Mouse (Mus musculus): ENCODE data around the gene Dyrk3. TPM values are rescaled to one million over a fixed set of nuclear protein-coding genes. Genes with fewer than 3 reads are reported as not detected.
"Not testable (repeated sequence)": the region's sequence is repeated elsewhere in the genome, so short reads cannot be mapped to it uniquely, and the experiment has no call there.

The Dyrk3 gene
- polyA plus RNA-seq, 1 experiment from 2014 or later, result 3.7 TPM

- WGBS (ENCODE audit: insufficient replicate concordance), result 77% methylated on average over 3 of the region's 3 CpGs
Measured at GRCm38 (mm10) chr1:131146181-131146614, 8.1 kb upstream of the Dyrk3 start.

GRCm38 (mm10) chr1:131145222-131145621 lies 7.1 kb upstream of the Dyrk3 start:
- not testable (repeated sequence) for H3K4me3 ChIP-seq (ENCODE audit: low read depth, low read length); H3K27me3 ChIP-seq (ENCODE audit: control insufficient read depth, insufficient read depth, low read length); H3K4me2 ChIP-seq; H3K4me1 ChIP-seq (ENCODE audit: control insufficient read depth, insufficient read depth, low read length); H3K27ac ChIP-seq (ENCODE audit: low read depth, low read length); H3K36me3 ChIP-seq (ENCODE audit: control insufficient read depth, insufficient read depth, low read length); H3K9ac ChIP-seq (ENCODE audit: low read depth, low read length); H3K9me3 ChIP-seq (replicated peaks; ENCODE audit: control insufficient read depth, low read length); ATAC-seq (replicated peaks; ENCODE audit: insufficient number of reproducible peaks, low FRiP score, low TSS enrichment)
- WGBS (ENCODE audit: insufficient replicate concordance), result 75% methylated on average over 3 of the region's 3 CpGs

More at GRCm38 (mm10) chr1:131146181-131146614, 8.1 kb upstream of the Dyrk3 start:
- Histone ChIP-seq H3K4me1 (ENCODE audit: control insufficient read depth, insufficient read depth, low read length) (no peaks in the 10 kb centered on the region), H3K9me3 (replicated peaks; ENCODE audit: control insufficient read depth, low read length) (no peaks in the 10 kb centered on the region), H3K36me3 (ENCODE audit: control insufficient read depth, insufficient read depth, low read length) (no peaks in the 10 kb centered on the region), H3K27me3 (ENCODE audit: control insufficient read depth, insufficient read depth, low read length) (no peaks in the 10 kb centered on the region), H3K4me3 (ENCODE audit: low read depth, low read length) (no peak overlapping the region), H3K4me2 (no peak overlapping the region), H3K9ac (ENCODE audit: low read depth, low read length) (no peak overlapping the region), H3K27ac (ENCODE audit: low read depth, low read length) (no peak overlapping the region)
- no peak for ATAC-seq (replicated peaks; ENCODE audit: insufficient number of reproducible peaks, low FRiP score, low TSS enrichment)

- 77% methylated on average over 1 of the region's 1 CpGs for WGBS (ENCODE audit: insufficient replicate concordance)
Measured at GRCm38 (mm10) chr1:131142472-131142871, 4.3 kb upstream of the Dyrk3 start.

DNA sequence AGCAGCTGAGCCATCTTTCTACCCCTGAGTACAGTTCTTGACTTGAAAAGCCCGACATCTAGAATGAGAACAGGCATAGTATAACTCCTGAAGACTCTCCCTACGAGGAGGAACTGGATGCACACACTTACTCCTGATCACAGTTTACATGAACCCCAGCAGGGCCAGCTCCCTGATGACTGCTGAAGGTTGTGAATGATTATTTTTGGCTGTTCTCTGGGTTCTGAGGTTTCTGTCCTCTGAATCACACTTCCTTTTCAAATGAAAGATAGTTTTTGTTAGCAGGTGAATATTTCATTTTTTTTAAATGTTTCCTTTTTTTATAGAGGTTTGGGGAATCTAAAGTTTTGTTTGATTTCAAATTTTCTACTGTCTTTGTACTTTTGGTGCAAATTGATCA lies 3.3 kb upstream of the Dyrk3 start:
- ATAC-seq (replicated peaks; ENCODE audit: insufficient number of reproducible peaks, low FRiP score, low TSS enrichment), result no peak
- Histone ChIP-seq H3K4me2 (no peak overlapping the region), H3K4me3 (ENCODE audit: low read depth, low read length) (no peak overlapping the region), H3K36me3 (ENCODE audit: control insufficient read depth, insufficient read depth, low read length) (no peaks in the 10 kb centered on the region), H3K9me3 (replicated peaks; ENCODE audit: control insufficient read depth, low read length) (no peaks in the 10 kb centered on the region), H3K4me1 (ENCODE audit: control insufficient read depth, insufficient read depth, low read length) (0 out of 2 replicates have a peak, but pooled peaks cover 3% of the 10 kb centered on the region), H3K9ac (ENCODE audit: low read depth, low read length) (no peak overlapping the region), H3K27me3 (ENCODE audit: control insufficient read depth, insufficient read depth, low read length) (no peaks in the 10 kb centered on the region), H3K27ac (ENCODE audit: low read depth, low read length) (no peak overlapping the region)
- 70% methylated on average over 2 of the region's 2 CpGs for WGBS (ENCODE audit: insufficient replicate concordance)

More at GRCm38 (mm10) chr1:131142472-131142871, 4.3 kb upstream of the Dyrk3 start:
- Histone ChIP-seq H3K4me1 (ENCODE audit: control insufficient read depth, insufficient read depth, low read length) (0 out of 2 replicates have a peak, but pooled peaks cover 3% of the 10 kb centered on the region), H3K36me3 (ENCODE audit: control insufficient read depth, insufficient read depth, low read length) (no peaks in the 10 kb centered on the region), H3K9ac (ENCODE audit: low read depth, low read length) (no peak overlapping the region), H3K4me3 (ENCODE audit: low read depth, low read length) (no peak overlapping the region), H3K4me2 (no peak overlapping the region), H3K27me3 (ENCODE audit: control insufficient read depth, insufficient read depth, low read length) (no peaks in the 10 kb centered on the region), H3K9me3 (replicated peaks; ENCODE audit: control insufficient read depth, low read length) (no peaks in the 10 kb centered on the region), H3K27ac (ENCODE audit: low read depth, low read length) (no peak overlapping the region)
- no peak for ATAC-seq (replicated peaks; ENCODE audit: insufficient number of reproducible peaks, low FRiP score, low TSS enrichment)

GRCm38 (mm10) chr1:131139102-131140095 lies 1.3 kb upstream of the Dyrk3 start:
- Histone ChIP-seq H3K27me3 (ENCODE audit: control insufficient read depth, insufficient read depth, low read length) (no peaks in the 10 kb centered on the region), H3K36me3 (ENCODE audit: control insufficient read depth, insufficient read depth, low read length) (no peaks in the 10 kb centered on the region), H3K27ac (ENCODE audit: low read depth, low read length) (0 out of 2 replicates have a peak overlapping the region, but pooled peaks have one; percentile 86), H3K4me3 (ENCODE audit: low read depth, low read length) (peak overlapping the region; percentile 89; the same call in 1 of the 2 replicates), H3K4me1 (ENCODE audit: control insufficient read depth, insufficient read depth, low read length) (0 out of 2 replicates have a peak, but pooled peaks cover 3% of the 10 kb centered on the region), H3K9me3 (replicated peaks; ENCODE audit: control insufficient read depth, low read length) (no peaks in the 10 kb centered on the region), H3K9ac (ENCODE audit: low read depth, low read length) (no peak overlapping the region), H3K4me2 (peak overlapping the region; percentile 89)
- no peak for ATAC-seq (replicated peaks; ENCODE audit: insufficient number of reproducible peaks, low FRiP score, low TSS enrichment)
- WGBS (ENCODE audit: insufficient replicate concordance), result 70% methylated on average over 11 of the region's 11 CpGs

DNA sequence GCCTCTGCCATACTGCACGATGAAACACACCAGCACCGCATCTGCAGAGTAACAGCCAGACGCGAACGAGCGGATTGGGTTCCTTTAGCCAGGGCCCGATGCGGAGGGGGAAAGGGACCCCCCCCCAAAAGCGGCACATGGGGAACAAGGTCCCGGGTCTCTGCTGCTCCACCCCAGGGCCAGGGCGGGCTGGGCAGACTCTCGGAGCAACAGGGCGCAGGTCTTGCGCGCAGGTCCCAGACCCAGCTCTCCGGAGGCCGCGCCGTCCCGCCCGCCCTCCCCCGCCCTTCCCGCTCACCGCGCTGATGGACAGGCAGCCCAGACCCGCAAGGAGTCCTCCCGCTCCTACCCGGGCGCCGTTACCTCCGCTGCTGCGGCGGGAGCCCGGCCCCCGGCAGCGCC lies 422 bp downstream of the Dyrk3 start:
- ATAC-seq (replicated peaks; ENCODE audit: insufficient number of reproducible peaks, low FRiP score, low TSS enrichment), result peak; percentile 77

DNA sequence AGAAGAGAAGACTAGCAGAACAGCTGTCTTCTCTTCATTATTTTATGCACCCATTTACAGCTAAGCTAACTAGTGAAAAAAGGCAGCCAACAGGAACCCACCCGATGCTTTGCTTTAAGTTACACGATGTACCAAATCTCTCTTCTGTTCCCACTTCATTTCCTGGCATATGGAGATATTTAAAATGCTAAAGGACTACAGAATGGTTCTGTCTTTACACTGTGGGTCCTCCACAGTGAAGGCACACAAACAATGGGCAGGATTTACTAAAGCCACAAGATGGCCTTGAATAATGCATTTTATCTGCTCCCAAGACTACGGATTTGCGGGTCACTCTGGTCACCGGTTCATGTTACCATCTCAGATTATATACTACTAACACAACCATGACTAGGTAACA lies 1.0 kb downstream of the Dyrk3 start:
- peak overlapping the region; percentile 50 for H3K4me2 ChIP-seq
- no peak for ATAC-seq (replicated peaks; ENCODE audit: insufficient number of reproducible peaks, low FRiP score, low TSS enrichment)
- H3K4me3 ChIP-seq (ENCODE audit: low read depth, low read length), result peak overlapping the region; percentile 89
- H3K9ac ChIP-seq (ENCODE audit: low read depth, low read length), result peak overlapping the region; percentile 17; the same call in 1 of the 2 replicates
- no peaks in the 10 kb centered on the region for H3K36me3 ChIP-seq (ENCODE audit: control insufficient read depth, insufficient read depth, low read length)
- H3K27ac ChIP-seq (ENCODE audit: low read depth, low read length), result no peak overlapping the region
- 36% methylated on average over 5 of the region's 5 CpGs for WGBS (ENCODE audit: insufficient replicate concordance)
- no peaks in the 10 kb centered on the region for H3K9me3 ChIP-seq (replicated peaks; ENCODE audit: control insufficient read depth, low read length)
- 0 out of 2 replicates have a peak, but pooled peaks cover 3% of the 10 kb centered on the region for H3K4me1 ChIP-seq (ENCODE audit: control insufficient read depth, insufficient read depth, low read length)
- H3K27me3 ChIP-seq (ENCODE audit: control insufficient read depth, insufficient read depth, low read length), result no peaks in the 10 kb centered on the region

More for the DNA sequence above, 422 bp downstream of the Dyrk3 start:
- peak overlapping the region; percentile 89 for H3K4me3 ChIP-seq (ENCODE audit: low read depth, low read length)
- peak overlapping the region; percentile 82 for H3K9ac ChIP-seq (ENCODE audit: low read depth, low read length)
- no peaks in the 10 kb centered on the region for H3K27me3 ChIP-seq (ENCODE audit: control insufficient read depth, insufficient read depth, low read length)
- peak overlapping the region; percentile 89 for H3K4me2 ChIP-seq
- H3K4me1 ChIP-seq (ENCODE audit: control insufficient read depth, insufficient read depth, low read length), result 0 out of 2 replicates have a peak, but pooled peaks cover 3% of the 10 kb centered on the region
- H3K9me3 ChIP-seq (replicated peaks; ENCODE audit: control insufficient read depth, low read length), result no peaks in the 10 kb centered on the region
- H3K27ac ChIP-seq (ENCODE audit: low read depth, low read length), result peak overlapping the region; percentile 86; the same call in 1 of the 2 replicates
- WGBS (ENCODE audit: insufficient replicate concordance), result under 1% methylated on average over 23 of the region's 36 CpGs
- H3K36me3 ChIP-seq (ENCODE audit: control insufficient read depth, insufficient read depth, low read length), result no peaks in the 10 kb centered on the region

DNA sequence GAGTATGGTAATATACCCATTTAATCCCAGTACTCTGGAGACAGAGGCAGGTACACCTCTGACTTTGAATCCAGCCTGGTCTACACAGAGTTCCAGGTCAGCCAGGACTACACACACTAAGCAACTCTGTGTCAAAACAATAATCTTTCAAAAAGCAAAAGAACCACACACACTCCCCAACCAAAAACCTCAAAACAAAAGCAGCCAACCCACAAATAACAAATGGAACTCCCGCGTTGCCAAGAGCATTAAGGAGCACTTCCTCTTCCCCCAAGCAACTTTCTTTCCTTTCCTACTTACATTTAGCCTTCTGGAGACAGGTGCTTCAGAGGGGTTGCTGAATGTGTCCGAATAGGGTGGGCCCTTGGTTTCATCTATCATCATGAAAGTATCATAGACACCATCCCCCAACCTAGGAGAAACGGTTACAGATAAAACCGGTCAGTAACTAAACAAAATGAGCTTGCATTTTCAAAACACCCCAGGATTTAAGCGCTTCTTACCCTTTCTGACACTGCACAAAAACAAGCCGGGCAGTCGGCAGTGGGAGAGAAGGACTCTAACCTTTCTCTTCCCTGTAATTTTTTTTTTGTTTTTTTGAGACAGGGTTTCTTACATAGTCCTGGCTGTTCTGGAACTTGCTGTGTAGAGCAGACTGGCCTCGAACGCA lies 2.0 kb downstream of the Dyrk3 start:
- H3K27ac ChIP-seq (ENCODE audit: low read depth, low read length), result no peak overlapping the region
- H3K9ac ChIP-seq (ENCODE audit: low read depth, low read length), result no peak overlapping the region
- peak overlapping the region; percentile 50 for H3K4me2 ChIP-seq

More for the DNA sequence above, 2.0 kb downstream of the Dyrk3 start:
- 78% methylated on average over 10 of the region's 10 CpGs for WGBS (ENCODE audit: insufficient replicate concordance)
- H3K9me3 ChIP-seq (replicated peaks; ENCODE audit: control insufficient read depth, low read length), result no peaks in the 10 kb centered on the region
- ATAC-seq (replicated peaks; ENCODE audit: insufficient number of reproducible peaks, low FRiP score, low TSS enrichment), result no peak
- H3K4me3 ChIP-seq (ENCODE audit: low read depth, low read length), result peak overlapping the region; percentile 89; the same call in 1 of the 2 replicates
- no peaks in the 10 kb centered on the region for H3K36me3 ChIP-seq (ENCODE audit: control insufficient read depth, insufficient read depth, low read length)
- H3K27me3 ChIP-seq (ENCODE audit: control insufficient read depth, insufficient read depth, low read length), result no peaks in the 10 kb centered on the region
- 0 out of 2 replicates have a peak, but pooled peaks cover 3% of the 10 kb centered on the region for H3K4me1 ChIP-seq (ENCODE audit: control insufficient read depth, insufficient read depth, low read length)
